Mouse (Mus musculus) lung, postnatal 0 days (tissue): Measurements from ENCODE around the gene Osbpl10.

Source experiments
- CTCF ChIP-seq: IDR thresholded peaks from 2 replicates; pipeline ENCODE4 v1.5.1; 2016; ENCODE audit warnings: antibody characterized with exemption, mild to moderate bottlenecking
- EP300 ChIP-seq: IDR thresholded peaks from 2 replicates; pipeline ENCODE4 v1.6.1; 2016; ENCODE audit warnings: antibody characterized with exemption, mild to moderate bottlenecking, control low read depth

- no peak for TF ChIP-seq CTCF
- no peak for TF ChIP-seq EP300
These were observed 294.8 kb downstream of the Osbpl10 start for GRCm38 (mm10) chr9:115273095-115273649.
